Mouse (Mus musculus) T-cell, adult 2 months (primary cell): ENCODE results near the gene Zfp213.
A peak's percentile ranks its signal among the peaks of the same experiment; 100 is the strongest.

Experiments
- DNase-seq: peaks from one replicate; pipeline ENCODE4 v3.0.0; 2022; ENCODE audit warnings: low spot score

Gene Zfp213

DNA sequence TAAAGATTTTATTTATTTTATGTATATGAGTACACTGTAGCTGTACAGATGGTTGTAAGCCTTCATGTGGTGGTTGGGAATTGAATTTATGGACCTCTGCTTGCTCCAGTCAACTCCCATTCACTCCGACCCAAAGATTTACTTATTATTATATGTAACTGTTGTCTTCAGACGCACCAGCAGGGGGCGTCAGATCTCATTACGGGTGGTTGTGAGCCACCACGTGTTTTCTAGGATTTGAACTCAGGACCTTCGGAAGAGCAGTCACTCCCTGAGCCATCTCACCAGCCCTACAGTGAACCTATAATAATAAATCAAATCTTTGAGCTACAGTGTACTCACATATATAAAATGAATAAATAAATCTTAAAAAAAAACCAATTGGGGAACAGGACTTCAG, 8.0 kb upstream of the Zfp213 start:
- DNase-seq: peak; percentile 20

DNA sequence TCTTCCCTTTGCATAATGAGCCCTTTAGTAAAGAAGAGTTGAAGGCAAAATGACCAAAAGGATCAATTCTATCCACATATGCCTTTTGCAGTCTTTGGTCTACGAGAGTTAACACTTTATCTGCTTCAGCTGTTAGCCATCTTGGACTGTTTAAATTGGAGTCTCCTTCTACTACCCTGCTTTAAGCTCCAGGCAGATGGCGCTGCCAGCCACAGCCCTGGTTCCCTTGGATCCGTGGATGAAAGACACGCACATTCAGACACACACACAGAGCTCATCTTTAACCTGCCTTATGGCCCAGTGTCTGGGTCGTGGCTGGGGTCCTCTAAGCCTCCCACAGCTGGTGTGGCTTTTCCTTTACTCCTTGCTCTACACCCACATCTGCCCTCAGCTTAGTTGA, 7.0 kb upstream of the Zfp213 start:
- DNase-seq: no peak

DNA sequence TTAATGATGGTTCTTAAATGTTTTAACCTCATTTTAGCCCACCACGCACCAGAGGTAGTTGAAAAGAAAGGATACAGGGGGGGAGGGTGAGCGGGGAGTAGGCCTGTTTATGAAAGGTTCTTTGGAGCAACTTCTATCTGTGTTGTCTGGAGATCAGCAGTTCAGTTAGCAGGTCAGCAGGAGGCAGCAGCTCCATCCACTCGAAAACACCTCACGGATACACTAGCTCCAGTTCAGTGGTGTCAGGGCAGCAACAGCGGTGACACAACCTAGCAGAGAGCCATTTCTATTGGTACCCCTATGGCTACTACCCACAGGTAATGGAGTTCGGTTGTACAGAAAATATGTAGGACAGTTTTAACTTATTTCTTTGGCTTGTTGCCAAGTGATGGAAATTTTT, 6.0 kb upstream of the Zfp213 start:
- DNase-seq: peak; percentile 75

DNA sequence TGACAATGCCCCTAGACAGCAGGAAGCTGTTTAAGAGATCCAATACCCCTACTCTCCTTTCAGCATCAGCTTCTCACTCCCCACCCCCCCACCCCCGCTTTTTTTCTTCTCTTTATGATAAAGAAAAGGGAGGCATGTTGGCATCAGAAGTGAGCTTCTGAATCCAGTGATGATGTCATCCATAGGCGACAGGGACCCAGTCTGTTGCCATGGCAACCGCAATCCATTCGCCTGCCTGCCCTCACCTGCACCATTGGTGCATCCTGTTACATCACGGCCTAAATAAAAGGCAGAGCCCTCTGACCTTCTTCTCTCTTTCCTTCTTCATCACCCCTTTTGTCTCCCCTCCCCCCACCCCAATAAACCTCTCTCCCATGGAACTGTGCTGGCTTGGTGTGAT, 4.3 kb upstream of the Zfp213 start:
- no peak for DNase-seq

DNA sequence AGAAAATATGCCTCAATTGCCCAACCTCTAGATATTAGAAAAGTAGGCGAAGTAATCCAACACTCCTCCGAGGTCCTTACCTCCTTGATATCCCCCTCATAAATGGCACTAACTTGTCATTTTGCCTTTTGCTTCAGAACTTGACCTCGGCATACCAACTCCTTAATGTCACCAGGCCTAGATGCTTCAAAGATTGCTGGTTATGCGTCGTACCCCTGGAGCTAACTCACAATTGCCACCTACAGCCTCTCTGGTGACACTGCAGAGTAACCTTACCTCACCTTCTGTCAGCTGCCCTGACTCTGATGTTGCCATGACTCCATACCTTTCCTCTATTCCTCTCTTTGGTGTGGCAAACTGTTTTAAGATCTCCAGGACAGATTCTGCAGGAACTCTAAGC, 2.7 kb upstream of the Zfp213 start:
- DNase-seq: peak; percentile 44

DNA sequence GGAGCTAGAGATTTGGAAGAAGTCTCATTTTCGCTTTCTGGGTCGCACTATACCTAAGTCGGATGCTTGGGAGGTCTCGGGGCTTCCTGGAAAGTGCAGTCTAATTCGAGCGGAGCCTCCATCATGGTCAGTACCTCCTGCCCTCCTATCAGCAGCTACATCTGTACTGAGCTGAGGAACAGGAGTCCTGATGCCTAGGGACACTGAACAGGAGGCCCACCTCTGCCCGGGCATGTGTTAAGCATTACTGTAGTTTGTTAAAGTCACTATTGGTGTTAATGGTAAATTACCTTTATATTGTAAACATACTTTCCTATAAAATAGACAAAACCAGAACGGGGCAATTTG, 304 bp upstream of the Zfp213 start:
- DNase-seq: no peak

DNA sequence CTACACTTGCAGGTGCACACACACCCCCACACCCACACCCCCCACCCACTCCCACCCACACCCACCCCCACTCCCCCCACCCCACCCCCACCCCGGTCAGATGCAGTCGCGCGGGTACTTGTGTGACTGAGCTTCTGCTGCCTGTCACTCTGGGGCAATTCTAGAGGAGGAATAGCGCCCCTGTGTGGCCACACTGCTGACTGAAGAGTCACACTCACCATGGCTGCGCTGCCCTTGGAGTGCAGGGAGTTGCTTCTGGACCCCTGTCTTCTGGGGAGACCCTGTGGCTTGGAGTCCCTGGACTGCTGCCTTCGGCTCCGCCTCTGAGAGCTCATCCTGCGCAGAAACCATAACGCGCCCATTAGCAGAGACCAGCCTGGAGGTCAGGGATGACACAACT, 4.3 kb downstream of the Zfp213 start:
- peak; percentile 52 for DNase-seq

DNA sequence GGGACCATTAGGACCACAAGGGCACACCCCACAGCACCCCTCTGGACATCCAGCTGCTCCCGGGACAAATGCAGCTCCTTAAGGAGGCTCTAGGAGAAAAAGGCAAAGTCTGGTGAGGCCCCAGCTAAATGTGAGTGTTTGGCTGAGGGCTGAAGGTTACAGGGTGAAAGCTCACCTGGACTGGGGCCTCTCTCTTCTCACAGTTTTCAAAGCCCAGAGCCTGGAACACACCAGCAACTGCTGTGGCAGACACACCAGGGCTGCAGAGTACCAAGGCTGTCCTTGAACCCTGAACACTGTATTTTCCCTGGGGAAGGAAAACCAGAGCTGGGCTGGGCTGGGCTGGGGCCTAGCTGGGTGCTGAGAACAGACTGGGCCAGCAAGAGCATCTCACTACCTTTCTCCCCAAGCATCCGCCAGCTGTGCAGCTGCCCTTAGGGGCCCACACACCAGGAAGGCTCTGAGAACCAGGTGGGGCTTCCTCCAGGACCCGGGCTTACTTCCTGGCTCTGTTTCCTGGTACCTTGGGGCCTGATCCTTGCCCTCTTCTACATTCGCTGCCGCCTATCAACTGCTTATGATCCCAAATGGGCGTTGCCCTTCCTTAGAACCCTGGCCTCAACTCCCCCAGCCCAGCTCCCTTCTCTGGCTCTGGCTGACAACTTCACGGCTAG, 8.7 kb downstream of the Zfp213 start:
- DNase-seq: no peak

DNA sequence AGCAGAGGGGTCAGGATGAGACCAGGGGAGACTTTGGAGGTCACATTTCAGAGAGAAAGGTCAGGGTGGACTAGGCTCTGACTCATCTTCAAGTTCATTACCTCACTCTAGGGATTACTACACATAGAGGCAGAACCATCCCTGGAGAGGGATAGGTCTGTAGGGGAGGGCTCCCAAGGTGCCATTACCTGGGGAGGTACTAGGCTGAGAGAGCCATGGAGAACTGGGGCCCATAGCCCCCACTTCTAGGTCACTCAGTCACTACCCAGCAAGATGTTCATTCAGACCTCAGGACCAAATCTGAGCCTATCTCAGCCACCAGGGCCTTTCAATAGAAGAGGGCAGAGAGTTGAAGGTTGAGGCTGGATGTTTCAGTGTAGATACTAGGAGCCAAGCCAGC, 9.7 kb downstream of the Zfp213 start:
- DNase-seq: no peak

DNA sequence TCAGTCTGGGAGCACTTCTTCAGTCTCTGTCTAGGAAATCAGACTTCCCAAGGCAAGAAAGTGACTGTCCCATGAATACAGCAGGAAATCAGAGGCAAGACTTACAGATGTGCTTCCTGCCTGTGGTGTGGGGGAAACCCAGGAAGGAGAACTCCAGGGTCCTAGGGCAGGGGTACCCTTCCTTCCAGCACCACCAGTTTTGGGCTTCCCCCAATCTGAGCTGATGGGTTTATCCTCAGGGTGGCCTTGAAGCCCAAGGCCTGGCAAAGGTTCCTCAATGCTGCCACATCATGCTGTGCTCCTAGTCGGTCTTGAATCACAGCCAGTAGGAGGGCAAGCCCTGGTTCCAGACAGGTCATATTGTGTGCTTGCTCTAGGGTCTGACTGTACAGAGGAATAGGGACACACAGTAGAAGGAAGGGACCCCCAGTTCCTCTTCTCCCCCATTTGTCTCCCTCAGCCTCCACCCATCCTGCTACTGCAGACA, 10.4 kb downstream of the Zfp213 start:
- no peak for DNase-seq

DNA sequence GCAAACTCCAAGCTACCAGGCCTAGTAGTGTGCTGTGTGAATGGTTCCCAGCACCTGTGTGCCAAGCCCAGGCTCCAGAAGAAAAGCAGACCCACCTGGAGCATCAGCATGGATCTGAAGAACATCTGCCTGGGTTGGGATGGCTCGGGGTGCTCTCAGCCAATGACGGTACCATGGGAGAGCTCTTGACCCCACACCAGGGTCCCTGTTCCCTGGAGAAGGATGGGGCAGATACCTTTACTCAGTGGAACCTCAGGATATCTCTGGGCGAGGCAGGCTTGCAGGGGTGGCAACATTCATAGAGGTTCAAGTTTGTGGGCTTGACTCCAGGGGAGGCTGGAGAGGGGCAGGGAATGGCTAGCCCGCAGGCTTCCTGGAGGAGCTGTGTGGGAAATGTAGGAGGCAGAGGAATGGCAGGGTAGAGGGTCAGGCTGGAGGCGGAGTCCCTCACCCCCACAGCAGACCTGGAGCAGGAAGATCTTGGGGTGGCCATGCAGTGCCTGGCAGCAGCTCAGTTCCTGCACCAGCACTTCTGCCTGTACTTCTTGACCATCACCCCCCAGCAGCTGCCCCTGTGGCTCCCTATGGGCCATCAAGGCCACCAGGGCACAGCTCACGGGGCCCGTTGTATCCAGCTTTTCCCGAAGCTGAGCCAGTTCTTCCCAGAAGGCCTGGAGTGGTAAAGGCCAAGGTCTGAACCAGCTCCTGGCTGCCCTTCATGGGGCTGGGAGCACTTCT, 11.0 kb downstream of the Zfp213 start:
- no peak for DNase-seq

DNA sequence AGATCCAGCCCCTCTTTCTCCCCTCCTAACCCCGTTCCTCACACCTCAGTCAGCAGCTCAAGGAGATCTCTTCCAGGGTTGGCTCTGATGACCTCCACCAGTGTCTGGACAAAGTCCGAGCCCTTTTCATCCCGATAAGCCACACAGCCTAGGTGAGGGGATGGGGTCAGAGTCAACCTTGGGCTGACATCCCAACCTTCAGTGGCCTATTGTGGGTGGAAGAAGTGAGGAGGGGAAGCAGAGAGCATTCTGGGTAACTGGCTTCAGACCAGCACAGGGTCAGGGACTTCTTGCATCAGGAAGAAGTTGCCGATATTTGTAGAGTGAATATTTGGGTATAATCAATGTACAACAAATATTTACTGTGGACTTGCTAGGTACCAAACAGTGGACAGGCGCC, 12.1 kb downstream of the Zfp213 start:
- no peak for DNase-seq

DNA sequence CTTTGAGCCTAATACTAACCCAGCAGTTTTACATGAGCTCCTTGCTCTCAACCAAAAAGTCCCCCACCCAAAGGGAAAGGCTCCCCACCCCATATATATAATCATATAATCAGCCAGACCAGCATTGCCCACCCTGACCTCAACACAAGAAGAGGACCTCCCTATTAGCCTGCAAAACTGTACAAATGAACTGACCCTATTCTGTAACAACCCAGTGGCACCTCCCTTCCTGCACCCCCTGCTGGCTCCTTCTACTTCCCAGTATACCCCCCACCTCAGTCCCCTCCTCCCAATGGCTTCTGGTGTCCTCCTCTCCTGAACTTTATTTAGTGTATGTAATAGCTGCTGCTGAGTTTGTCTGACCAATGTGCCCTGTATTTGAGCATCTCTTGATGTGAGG, 12.6 kb downstream of the Zfp213 start:
- DNase-seq: no peak

DNA sequence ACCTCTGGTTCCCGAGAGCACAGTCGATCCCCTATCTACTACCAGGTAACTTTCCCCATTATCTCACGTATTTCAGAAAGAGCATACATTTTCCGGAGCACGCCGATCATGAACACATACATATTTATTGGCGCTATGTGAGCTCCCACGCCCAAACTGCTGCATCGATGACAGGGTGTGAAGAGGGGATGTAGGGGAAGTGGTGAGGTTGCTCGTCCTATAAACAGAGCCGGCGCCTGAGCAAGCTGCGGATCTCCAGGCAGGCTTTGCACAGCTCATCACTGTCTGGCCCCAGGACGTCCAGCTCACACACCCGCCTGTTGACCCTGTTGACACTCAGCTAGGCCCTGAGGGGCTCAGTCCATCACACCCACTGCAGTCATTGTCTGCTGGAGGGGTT, 13.2 kb downstream of the Zfp213 start:
- DNase-seq: peak; percentile 49

DNA sequence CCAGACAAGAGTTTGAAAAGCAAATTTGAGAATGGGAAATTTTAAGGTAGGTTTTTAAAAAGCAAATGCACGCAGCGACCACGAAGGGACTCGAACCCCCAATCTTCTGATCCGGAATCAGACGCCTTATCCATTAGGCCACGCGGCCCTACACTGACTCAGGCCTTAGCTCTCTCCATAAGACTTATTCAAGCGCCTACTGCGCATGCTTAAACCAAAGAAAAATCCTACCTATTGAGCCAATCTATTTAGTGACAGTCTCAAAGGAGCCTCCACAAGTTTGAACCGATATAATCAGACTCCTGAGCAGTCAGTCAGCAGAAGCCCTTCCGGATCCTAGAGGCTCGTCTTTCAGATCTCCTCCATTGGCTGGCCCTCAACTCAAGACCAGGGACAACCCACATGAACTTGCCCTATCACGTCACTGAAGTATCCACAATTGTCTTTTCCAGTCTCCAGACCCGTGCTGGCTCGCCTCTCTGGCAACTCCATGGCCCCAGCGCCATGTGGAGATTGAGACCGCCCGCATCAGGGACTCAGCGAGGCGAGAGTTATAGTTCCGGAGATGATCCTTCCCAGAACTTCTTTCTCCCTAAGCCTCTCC, 13.7 kb downstream of the Zfp213 start:
- peak; percentile 92 for DNase-seq

DNA sequence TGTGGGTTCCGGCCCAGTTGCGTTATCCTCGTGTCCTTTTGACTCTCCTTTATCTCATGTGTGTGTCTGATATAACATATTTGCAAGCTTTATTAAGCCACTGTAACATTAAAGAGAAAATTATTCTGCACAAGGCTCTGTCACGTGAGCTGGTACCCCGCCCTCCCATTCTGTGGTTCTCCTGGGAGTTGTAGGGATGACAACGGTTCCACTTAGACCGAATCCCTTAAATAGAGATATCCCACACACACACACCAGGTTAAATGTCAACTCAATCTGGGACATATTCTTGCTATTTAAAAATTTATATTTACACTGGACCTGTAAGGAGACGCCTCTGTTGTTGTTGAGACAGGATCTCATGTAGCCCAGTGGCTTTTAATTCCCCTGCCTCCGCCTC, 14.6 kb downstream of the Zfp213 start:
- DNase-seq: no peak

DNA sequence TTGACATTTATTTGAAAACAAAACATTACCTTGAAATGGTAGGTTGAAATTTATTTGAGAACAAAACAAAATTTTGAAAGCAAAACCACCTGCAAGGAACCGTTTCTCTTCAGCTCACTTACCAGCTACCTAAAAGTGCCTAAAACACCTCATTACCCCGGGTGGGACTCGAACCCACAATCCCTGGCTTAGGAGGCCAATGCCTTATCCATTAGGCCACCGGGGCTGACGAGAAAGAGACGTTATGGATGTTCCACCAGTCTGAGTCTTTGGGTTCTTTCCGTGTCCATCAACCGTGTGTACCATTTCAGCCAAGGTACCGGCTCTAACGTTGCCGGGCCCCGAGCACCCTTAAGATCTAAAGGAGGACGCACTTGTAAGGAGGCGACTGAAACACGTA, 15.4 kb downstream of the Zfp213 start:
- DNase-seq: peak; percentile 74

DNA sequence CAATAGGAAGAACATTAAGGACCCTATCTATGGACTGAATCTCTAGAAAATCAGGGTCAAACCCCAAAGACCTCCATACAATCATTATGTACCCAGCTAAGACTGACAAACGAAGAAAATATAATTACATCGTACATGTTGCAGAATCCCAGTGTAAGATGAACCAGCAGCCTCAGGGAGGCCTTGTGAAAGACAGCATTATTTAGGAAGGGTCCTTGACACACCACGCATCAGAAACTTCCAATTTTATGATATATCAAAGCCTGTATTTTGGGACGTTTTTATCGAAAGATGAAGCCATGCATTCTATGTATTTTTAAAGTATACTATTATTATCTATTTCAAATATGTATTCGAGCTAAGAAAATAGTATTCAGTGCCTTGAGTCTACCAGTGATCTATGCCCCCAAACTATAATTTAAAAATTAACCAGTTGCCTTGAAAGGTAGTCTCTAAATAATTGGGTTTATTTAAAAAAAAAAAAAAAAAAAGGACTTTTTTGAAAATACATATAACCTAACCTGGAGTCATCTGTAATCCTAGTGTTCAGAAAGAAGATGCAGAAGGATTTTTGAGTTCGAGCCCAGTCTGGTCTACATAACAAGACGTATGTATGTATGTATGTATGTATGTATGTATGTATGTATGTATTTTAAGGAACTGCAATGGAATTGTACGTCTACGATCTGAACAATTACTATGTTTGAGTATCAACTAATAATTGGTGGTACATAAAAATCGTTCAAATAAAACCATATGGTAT, 16.2 kb downstream of the Zfp213 start:
- no peak for DNase-seq

DNA sequence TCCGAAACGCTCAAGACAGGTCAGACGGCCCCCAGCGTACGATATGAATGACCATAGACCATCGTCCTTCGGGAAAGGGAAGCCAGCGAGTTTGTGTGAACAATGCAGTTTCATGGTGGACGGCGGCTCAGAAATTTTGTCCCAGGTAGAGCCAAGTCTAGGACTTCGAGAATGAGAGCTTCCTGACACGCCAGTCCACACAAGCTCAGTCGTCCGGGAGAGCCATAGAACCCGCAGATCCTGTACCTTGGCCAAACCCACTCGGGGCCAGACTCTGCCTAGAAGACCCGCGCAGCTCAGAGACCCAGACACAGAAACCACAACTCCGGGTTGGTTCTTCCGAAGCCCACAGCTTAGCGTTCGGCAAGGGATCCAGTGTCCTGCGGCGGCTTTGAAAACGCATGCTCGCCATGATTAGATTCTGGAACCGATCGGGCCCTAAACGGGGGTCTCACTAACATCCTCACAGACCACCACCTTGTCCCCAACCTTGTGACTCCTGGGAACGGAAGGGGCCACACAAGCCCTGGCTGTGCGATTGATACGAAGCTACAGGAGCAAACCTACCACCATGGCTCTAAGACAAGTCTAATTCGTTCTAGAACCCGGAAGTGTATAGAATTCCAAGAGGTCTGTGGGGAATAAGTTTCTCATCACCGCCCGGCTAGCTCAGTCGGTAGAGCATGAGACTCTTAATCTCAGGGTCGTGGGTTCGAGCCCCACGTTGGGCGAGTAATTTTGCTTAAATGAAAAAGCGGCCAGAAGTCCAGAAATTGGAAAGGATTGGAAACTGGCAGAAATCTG, 17.1 kb downstream of the Zfp213 start:
- peak; percentile 82 for DNase-seq

DNA sequence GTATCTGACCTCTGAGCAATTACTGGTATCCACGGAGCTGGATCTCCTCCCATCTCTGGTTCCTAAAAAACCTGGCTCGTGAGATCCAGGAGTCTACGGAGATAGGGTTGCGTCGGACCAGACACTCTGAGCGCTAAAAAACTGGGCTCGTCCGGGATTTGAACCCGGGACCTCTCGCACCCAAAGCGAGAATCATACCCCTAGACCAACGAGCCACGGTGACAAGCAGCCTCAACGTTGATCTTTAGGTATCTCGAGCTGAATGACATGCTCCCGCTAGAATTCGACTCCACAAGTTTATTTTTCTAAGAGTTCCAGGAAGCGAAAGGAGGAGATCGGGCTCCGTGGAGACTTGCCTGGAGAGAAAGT, 17.7 kb downstream of the Zfp213 start:
- peak; percentile 67 for DNase-seq

DNA sequence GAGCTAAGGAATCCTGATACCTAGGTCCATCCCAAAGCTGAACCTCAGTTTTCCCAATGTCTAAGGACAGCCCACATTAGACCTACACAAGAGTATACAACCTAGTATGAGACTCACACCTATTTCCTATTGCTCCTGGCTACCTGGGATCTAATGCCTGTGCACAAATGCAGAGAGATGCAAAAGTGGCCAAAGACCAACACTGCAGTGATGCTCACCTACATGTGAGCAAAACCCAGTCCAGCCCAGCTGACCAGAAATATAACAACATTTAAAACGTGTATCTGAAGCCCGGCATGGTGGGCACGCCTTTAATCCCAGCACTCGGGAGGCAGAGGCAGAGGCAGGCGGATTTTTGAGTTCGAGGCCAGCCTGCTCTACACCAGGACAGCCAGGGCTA, 18.2 kb downstream of the Zfp213 start:
- DNase-seq: peak; percentile 18

DNA sequence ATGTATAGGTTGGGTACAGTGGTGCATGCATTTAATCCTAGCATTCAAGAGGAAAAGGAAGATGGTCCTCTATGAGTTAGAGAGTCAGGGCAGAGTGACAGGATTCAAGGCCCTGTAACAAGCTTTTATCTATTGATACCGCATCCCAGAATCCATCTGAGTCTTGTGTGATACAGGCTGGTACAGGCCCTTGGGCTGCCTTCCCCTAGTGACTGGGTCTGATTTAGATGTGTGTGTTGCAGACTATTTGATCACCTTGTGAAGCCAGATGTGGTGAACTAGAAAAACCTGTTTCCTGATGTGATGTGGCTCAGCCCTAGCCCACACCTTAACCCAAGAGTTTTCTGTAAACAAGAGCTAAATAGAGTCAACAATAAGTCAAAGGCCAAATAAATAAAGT, 19.3 kb downstream of the Zfp213 start:
- DNase-seq: no peak
